Mouse (Mus musculus) brain, embryonic 14.5 days (tissue): ENCODE results near the gene Gm4312. TPM values are rescaled to one million over a fixed set of nuclear protein-coding genes. Genes with fewer than 3 reads are reported as not detected.
"Not testable (repeated sequence)": the region's sequence is repeated elsewhere in the genome, so short reads cannot be mapped to it uniquely, and the experiment has no call there.

ENCODE experiments used
- DNase-seq: peaks from one replicate; pipeline ENCODE4 v3.0.0-alpha.2; 2011; ENCODE audit warnings: low read depth
- CTCF ChIP-seq: fragments of 200-500 bp; IDR thresholded peaks from 2 replicates; pipeline ENCODE4 v1.5.1; 2012; ENCODE audit warnings: inconsistent platforms, mild to moderate bottlenecking, moderate library complexity, borderline replicate concordance; ENCODE audit not compliant: insufficient read depth, insufficient read length; ENCODE audit errors: extremely low read depth
- POLR2A ChIP-seq: fragments of 200-500 bp; IDR thresholded peaks from 2 replicates; pipeline ENCODE4 v1.6.1; 2012; ENCODE audit warnings: mild to moderate bottlenecking, inconsistent platforms, borderline replicate concordance; ENCODE audit not compliant: poor library complexity, insufficient read depth, insufficient read length, severe bottlenecking; ENCODE audit errors: extremely low read depth
- polyA plus RNA-seq: library from polyadenylated mRNA; depleted of rRNA; stranded (reverse); fragments of >200 nt; gene quantifications from 2 replicates; pipeline ENCODE4 v1.2.3, GENCODE M21; 2012; rRNA removed

Gene Gm4312
- polyA plus RNA-seq = not detected in 2 replicates

DNA sequence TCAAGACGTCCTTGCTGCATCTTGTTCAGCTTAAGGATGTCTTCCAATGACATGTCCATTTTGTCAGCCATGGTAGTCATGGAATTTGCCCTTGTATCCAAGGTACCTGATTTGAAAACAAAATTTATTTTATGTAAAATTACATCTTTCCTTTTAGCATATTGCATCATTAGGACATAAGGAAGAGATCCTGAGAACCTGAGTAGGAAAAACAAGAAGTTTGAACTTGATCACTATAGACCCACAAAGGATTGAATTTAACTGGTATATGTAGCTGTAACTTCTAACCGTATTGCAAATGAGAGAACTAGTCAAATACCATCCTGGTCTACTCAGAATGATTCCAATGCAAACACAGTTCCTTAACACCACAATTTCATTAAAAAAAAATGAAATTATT is at the start of gene Gm4312:
Gene Gm4312, minus strand, starts transcription at position 101 of the 400 bp plus-strand sequence.
- not testable (repeated sequence) for DNase-seq

DNA sequence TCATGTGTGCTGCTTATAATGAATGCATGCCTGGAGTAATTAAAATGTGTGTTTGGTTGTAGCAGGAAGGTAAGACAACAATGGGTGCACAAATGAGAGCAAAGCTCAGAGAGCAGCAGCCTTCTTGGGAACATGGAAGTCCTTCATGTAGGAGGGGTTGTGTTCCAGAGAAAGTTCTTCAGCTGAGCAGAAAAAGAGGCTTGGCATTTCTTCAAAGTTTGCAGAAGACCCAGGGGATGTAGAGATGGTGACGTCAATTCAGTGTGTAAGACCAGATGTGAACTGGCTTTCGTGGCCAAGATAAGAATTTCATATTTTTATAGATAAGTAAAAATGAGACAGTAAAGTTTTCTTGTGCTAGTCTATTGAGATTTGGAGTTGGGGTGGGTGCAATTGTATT is 45.2 kb upstream of the Gm4312 start:
- TF ChIP-seq POLR2A (no peak), CTCF (no peak)

DNA sequence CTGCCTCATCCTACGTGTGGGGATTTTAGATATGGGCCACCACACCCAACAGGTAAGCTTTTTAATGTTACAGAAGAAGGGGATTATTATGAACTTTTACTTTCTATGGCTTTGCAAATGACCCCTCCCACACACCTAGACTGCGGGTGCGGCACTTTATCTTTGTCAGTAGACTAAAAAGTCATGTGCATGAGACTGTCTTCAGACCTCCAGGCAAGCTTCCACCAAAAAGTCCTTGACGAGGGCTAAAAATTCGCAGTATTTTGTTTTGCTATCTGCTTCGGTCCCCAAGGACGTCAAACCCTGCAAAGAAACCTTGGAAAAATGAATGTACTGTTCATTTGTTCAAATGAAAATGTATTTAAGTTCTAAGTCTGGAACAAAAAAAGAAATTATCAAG is 33.2 kb upstream of the Gm4312 start:
- TF ChIP-seq CTCF = no peak
- TF ChIP-seq POLR2A = no peak
- DNase-seq = no peak

More for the DNA sequence above, 45.2 kb upstream of the Gm4312 start:
- DNase-seq = no peak

DNA sequence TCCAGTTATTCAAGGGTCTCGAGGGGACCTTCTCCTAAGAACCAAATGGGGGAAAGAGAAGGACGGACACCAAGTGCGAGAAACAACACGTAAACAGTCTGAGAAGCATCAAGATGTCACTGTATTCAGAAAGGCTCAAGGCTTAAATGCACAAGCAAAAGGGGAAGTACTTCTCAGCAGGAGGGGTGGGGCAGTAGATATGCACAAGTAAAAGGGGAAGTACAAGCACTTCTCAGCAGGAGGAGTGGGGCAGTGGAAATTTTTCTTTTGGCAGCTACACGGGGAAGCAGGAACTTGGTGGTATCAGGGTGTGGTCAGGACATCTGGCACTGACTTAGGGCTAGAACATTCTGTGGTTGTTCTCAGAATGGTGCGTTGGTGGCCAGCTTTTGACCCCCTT is 19.9 kb upstream of the Gm4312 start:
- not testable (repeated sequence) for DNase-seq

DNA sequence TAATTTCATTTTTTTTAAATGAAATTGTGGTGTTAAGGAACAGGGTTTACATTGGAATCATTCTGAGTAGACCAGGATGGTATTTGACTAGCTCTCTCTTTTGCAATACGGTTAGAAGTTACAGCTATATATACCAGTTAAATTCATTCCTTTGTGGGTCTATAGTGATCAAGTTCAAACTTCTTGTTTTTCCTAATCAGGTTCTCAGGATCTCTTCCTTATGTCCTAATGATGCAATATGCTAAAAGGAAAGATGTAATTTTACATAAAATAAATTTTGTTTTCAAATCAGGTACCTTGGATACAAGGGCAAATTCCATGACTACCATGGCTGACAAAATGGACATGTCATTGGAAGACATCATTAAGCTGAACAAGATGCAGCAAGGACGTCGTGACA is 21.3 kb downstream of the Gm4312 start, which contains the start of gene Gm4307:
Gene Gm4307, plus strand, starts transcription at position 301 of the 400 bp plus-strand sequence.
- not testable (repeated sequence) for DNase-seq

DNA sequence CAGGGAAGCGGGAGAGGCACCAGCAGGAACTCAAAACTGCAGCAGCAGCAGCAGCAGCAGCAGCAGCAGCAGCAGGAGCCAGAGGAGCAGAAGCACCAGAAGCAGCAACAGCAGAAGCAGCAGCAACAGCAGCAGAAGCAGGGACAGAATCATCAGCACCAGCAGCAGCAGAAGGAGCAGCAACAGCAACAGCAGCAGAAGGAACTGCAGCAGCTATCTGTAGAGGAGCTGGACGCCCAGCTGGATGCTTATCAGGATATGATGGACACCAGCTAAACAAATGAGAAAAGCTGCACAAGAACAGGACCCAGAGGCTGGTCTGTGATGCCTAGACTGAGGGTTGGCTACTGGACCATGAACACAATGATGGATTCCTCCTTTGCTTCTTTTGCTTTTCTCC is 25.5 kb downstream of the Gm4312 start:
- DNase-seq = not testable (repeated sequence)

DNA sequence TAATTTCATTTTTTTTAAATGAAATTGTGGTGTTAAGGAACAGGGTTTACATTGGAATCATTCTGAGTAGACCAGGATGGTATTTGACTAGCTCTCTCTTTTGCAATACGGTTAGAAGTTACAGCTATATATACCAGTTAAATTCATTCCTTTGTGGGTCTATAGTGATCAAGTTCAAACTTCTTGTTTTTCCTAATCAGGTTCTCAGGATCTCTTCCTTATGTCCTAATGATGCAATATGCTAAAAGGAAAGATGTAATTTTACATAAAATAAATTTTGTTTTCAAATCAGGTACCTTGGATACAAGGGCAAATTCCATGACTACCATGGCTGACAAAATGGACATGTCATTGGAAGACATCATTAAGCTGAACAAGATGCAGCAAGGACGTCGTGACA is 31.6 kb downstream of the Gm4312 start, which contains the start of gene Gm4305:
Gene Gm4305, plus strand, starts transcription at position 301 of the 400 bp plus-strand sequence.
- DNase-seq = not testable (repeated sequence)

DNA sequence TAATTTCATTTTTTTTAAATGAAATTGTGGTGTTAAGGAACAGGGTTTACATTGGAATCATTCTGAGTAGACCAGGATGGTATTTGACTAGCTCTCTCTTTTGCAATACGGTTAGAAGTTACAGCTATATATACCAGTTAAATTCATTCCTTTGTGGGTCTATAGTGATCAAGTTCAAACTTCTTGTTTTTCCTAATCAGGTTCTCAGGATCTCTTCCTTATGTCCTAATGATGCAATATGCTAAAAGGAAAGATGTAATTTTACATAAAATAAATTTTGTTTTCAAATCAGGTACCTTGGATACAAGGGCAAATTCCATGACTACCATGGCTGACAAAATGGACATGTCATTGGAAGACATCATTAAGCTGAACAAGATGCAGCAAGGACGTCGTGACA is 36.7 kb downstream of the Gm4312 start, which contains the start of gene Gm4303:
Gene Gm4303, plus strand, starts transcription at position 301 of the 400 bp plus-strand sequence.
- DNase-seq = not testable (repeated sequence)

DNA sequence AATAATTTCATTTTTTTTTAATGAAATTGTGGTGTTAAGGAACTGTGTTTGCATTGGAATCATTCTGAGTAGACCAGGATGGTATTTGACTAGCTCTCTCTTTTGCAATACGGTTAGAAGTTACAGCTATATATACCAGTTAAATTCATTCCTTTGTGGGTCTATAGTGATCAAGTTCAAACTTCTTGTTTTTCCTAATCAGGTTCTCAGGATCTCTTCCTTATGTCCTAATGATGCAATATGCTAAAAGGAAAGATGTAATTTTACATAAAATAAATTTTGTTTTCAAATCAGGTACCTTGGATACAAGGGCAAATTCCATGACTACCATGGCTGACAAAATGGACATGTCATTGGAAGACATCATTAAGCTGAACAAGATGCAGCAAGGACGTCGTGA is 41.8 kb downstream of the Gm4312 start, which contains the start of gene Gm4302:
Gene Gm4302, plus strand, starts transcription at position 301 of the 400 bp plus-strand sequence.
- not testable (repeated sequence) for DNase-seq

DNA sequence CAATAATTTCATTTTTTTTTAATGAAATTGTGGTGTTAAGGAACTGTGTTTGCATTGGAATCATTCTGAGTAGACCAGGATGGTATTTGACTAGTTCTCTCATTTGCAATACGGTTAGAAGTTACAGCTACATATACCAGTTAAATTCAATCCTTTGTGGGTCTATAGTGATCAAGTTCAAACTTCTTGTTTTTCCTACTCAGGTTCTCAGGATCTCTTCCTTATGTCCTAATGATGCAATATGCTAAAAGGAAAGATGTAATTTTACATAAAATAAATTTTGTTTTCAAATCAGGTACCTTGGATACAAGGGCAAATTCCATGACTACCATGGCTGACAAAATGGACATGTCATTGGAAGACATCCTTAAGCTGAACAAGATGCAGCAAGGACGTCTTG is 47.0 kb downstream of the Gm4312 start, which contains the start of gene Gm4301:
Gene Gm4301, plus strand, starts transcription at position 301 of the 400 bp plus-strand sequence.
- DNase-seq = not testable (repeated sequence)

Other genes with a start within 250 kb of the Gm4312 start
- not detected in 2 replicates for gene Gm4301, start 46.9 kb downstream of the Gm4312 start, polyA plus RNA-seq
- not detected in 2 replicates for gene Gm4302, start 41.7 kb downstream of the Gm4312 start, polyA plus RNA-seq
- gene Gm4303, start 36.6 kb downstream of the Gm4312 start, polyA plus RNA-seq = not detected in 2 replicates
- not detected in 2 replicates for gene Gm4305, start 31.5 kb downstream of the Gm4312 start, polyA plus RNA-seq
- gene Gm4307, start 21.2 kb downstream of the Gm4312 start, polyA plus RNA-seq = not detected in 2 replicates
- 9.2 and 10.7 TPM in 2 replicates for gene Tmtc3, start 104.8 kb upstream of the Gm4312 start, polyA plus RNA-seq
- 3.7 and 5.1 TPM in 2 replicates for gene Cep290, start 105.0 kb upstream of the Gm4312 start, polyA plus RNA-seq
- 12.8 and 13.1 TPM in 2 replicates for gene 4930430F08Rik, start 207.9 kb upstream of the Gm4312 start, polyA plus RNA-seq
- not detected in 2 replicates for gene 1700017N19Rik, start 207.9 kb upstream of the Gm4312 start, polyA plus RNA-seq